Mouse (Mus musculus) induced T-regulatory cell, adult 2 months (primary cell): ENCODE data around the gene Bmp8a.
"Not testable (repeated sequence)": the region's sequence is repeated elsewhere in the genome, so short reads cannot be mapped to it uniquely, and the experiment has no call there.

Experiments
- DNase-seq: peaks from one replicate; pipeline ENCODE4 v3.0.0-alpha.2; 2012; ENCODE audit warnings: low read depth

The Bmp8a gene

DNA sequence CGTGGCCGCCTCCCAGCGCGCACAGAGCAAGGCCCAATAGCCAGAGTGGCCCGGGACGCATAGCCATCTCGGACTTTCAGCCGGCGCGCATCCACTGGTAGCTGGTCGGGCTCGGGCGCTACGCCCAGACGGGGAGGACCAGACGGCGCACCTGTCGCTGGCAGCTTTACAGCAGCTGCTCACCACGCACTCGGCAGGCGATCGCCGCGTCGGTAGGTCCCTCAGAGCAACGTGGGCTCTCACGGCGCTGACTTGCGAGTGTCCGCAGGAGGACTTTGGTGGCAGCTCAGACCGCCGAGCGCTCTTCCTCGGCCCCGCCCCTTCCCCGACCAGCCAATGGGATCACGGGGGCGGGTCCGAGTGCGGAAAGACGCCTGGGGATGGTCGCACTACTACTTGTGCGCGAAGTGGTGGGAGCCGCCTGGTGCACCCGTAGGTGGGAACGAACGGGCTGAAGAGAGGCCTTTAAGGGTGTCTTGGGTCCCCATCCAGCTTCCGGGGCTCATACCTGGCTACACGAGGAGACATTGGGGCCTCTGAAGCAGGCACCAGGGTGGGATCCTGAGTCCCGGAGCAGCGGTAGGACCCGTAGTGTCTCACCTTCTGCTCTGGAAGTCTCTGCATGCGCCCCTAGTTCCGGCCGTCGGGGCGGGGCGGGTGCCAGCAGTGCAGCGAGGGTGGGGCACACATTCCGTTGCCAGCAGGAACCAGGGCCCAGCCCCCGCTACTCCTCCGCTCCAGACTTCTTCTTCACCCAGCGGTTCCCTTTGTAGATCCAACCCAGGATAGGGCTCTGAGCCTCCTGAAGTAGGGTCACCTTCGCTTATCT lies at the start of gene Bmp8a:
Bmp8a (minus strand) TSS at position 611 of the 829 bp plus-strand sequence.
- DNase-seq = peak; percentile 86

DNA sequence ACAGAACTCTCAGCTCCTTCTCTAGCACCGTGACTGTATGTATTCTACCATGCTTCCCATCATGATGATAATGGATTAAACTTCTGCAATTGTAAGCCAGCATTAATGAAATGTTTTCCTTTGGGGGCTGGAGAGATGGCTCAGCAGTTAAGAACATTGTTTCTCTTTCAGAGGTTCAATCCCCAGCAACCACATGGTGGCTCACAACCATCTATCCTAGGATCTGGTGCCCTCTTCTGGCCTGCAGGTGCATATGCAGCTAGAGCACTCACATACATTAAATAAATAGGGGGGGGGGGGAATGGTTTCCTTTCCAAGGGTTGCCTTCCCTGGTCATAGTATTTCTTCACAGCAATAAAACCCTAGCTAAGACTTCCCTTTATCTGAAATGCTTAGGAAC lies 49.1 kb upstream of the Bmp8a start:
- peak; percentile 74 for DNase-seq

DNA sequence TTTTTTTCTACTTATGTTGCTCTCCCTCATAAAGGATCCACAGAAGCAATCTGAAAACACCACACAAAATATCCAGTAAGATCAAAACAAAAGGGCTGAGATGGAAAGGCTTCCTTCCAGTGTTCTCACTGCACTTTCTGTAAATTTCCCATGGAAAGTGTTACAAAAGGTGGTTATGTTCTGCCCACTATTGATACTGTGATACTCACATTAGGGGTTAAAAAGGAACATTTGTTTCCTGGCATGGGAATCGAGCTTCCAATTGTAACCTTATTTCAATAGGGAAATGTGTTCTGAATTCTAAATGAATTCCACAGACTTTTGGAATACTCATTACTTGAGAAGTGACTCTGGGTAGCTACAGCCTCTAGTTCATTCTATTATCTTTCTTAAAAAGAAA lies 42.0 kb upstream of the Bmp8a start:
- no peak for DNase-seq

DNA sequence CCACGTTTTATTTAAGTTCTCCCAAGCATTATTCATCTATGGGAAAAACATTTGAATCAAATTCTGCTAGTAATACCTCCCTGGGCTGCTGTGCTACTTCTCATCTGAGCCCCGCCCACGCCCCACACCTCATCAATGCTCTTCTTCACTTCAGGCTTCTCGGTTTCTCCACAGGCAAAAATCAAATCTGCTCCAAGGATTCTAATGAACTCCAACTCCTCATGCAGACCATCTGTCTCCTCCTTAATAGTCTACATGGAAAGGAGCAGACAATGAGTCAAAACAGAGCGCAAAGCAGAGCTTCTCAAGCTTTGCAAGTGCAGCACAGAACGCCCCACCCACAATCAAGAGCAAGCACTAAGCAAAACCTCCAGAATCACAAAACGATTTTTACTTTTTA lies 40.1 kb upstream of the Bmp8a start:
- no peak for DNase-seq

DNA sequence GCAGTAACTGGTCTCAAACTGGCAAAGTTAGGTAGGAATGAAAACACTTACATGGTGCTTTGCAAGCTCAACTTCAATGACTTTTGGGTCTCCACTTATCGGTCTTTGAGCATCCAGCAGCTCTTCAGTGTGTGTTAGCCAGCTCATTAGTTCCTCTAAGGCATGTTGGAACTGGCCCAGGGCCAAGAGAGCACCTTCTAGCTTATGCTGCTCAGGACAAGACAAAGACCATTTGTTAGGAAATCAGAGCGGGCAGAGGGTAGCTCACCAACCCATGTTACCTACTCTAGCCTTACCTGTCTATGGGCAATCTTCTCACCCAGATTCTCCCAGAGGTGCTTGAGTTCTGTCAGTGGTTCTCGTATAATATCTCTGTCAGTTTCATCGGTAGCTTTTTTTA lies 39.0 kb upstream of the Bmp8a start:
- DNase-seq = no peak

DNA sequence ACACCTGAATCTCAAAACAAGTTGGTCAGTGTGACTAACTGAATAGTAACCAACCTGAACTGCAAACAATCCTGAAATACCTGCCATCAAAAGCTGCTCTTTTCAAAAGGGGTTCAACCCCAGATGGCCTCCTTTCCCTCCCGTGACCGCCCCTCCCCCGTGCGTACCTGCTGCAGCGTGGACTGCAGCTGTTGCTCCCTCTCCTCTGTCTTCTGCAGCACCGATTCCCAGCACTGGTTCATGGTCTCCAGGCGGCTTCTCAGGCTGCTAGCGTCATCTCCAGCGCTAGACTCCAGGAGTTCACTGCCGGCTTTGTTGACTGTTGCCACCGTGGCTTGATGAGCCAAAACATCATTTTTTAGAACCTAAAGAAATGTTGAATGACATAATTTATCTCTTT lies 38.5 kb upstream of the Bmp8a start:
- no peak for DNase-seq

DNA sequence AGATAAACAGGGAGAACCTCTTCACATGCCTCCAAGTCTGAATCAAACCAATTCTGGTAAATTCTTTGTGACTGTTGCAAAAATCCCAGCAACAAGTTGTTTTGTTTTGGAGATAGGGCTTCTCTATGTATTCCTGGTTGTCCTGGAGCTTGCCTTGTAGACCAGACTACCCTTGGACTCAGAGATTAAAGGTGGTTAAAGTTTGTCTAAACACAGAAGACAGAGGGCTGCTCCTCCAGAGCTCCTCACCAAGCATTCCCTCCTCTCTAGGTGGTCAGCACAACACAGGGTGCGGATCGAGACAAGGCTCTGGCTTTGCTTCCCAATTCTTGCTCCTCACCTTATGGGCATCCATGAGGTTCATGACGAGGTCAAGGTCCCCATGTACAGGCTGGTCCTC lies 33.0 kb upstream of the Bmp8a start:
- DNase-seq = no peak

DNA sequence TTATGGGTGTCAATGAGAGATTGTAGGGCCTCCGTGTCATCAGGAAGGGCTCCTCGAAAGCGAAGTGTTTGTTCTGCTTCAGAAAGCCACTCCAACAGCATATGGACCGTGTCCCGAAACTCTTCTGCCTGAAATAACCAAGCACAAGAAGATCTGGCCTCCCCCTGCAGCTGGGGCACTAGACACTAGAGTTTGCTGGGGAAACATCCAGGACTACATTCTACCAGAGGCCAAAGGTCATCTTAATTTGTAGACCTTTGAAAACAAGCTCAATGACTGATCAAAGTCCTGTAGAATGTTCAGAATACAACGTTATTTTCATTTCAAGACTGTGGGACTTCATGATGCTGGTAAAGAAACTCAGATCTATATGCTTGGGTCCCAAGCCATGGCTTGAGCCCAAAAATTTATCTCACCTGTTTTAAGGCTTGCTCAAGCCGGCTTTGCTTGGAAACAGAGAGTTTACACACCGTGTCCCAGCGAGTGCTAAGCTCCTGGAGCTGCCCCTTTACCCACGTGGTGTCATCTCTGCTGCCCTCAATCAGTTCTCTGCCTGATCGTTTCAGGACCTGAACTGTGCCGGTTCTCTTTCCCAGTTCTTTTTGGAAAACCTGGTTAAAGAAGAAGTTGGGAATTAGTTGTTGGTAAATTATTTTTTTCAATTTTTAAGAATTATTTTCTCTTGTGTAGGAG lies 31.4 kb upstream of the Bmp8a start:
- DNase-seq = no peak

DNA sequence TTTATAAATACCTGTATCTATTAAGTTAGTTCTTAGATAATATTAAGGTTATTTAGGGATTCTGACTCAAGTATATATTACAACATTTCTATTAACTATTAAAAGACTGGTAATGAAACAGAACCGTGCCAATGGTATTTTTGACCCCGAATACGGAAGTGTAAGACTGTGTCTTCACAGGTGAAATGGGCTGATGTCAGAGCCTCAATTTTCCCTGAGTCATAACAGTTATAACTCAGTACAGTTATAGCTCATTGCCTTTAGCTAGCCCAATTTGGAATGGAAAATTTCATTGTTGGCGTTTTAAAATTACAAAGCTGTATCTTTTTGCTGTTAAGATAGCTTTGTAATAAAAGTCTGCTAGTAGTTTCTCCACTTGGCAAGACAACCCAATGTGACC lies 20.5 kb upstream of the Bmp8a start:
- DNase-seq = no peak

DNA sequence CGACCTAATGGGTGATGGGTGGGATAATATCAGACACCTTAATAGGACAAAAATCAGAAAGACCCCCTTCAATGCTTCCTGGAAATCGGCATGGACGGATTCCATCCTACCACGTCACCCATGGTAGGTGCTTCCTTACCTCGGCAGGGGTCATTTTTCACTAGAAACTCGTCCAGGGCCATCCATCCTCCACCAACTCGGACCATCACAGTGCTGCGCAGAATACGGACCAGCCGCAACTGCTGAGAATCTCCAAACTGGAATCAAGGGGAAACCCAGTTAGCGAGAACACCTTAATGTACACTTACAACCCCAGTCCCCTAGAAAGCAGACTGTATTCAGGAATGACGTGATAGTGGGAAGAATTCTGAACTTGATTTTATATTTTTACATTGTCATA lies 17.7 kb upstream of the Bmp8a start:
- no peak for DNase-seq

DNA sequence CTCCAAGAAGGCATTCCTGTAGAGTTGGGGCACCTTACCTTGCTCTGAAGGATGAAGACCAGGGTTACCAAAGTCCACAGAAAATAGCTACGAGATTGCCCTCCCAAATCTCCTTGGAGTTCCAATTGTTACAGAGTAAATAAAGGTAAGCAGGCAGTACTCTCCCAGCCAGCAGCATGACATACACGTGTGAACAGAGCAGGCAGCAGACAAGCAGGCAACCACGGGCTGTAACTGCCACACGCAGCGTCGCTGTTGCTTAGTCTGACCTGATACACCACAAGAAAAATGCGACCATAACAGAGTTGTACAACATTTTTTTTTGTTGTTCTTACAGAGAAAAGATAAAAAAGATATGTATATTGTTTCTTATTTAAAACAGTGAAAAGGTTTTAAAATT lies 15.6 kb upstream of the Bmp8a start:
- DNase-seq = no peak

DNA sequence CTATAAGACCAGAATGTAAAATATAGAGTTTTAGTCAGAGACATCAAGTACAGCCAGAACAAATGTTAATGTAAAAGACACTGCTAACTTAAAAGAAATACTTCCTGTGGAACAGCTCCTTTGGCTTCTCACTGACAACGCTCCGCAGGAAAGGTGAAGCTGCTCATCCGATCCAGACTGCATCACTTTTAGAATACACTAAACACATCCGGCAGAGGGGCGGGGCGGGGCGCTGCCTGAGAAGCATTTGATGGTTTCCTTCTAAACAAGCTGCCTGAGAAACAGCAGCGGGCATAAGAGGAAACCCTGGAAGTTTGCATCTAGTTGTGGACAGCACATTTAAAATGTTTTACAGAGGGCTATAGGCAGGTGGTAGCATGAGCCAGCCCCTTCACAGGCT lies 12.9 kb upstream of the Bmp8a start:
- DNase-seq = no peak

DNA sequence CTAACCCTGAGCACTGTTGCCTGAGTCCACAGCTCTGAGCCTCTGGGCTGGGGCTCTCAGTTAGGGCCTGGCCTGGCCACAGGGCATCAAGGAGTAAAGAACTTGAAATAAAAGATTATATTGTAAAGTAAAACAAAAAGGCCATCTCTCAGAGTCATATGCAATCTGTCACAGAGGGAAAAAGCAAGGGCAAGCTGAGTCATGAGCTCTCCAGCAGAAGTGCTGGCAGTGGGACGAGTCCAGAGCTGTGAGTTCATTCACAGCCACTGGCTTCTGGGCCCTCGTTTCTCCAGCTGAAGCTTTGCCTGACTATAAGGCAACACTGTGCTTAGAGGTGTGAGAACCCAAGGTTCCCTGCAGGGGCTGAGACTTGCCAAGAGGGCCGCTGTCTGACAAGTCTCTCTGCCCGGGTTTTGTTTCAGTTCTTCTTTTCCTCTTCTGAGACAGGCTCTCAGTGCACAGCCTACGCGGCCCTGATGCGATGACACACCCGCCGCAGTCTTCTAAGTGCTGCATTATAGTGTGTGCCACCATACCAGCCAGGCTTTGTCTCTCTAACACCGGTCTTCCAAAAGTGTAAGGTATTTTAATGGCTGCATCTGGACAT lies 10.3 kb upstream of the Bmp8a start:
- no peak for DNase-seq

DNA sequence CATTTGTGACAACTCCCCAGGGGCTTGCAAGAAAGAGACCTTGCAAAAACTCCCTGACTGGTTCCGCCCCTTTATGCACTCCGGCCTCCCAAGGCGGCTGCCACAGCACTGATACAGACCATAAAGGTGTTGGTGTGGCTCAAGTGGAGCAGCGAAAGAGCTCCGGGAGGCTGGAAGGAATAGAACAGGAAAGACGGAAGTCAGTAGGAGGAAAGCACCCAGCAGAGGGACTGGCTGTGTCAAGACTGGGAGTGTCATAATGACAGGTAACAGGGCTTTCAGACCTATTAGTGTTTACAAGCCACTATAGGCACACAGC lies 378 bp upstream of the Bmp8a start:
- no peak for DNase-seq

DNA sequence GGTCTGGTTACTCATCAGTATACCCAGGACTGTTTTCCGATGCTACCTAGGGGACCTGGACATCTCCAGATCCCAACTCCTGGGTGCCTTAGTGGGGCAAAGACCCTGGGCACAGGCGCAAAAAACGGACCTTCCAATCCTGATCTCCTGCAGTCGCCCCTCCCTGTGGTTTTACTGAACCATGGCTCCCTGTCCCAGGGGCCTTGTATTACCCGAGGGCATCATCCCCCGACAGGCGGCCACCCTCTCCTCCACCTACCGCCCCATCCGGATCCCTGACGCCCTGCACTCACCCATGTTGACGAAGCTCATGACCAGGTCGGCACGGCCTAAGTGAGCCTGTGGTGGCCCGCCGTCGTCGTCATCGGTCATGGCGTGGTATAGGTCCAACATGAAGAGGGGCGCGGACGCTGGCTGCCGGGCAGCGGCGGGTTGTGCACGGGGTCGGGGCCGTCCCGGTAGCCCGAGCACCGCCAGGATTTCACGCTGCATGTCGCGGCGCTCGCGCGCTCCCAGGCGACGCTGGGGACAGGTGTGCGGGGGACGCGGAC lies 886 bp downstream of the Bmp8a start:
- no peak for DNase-seq

DNA sequence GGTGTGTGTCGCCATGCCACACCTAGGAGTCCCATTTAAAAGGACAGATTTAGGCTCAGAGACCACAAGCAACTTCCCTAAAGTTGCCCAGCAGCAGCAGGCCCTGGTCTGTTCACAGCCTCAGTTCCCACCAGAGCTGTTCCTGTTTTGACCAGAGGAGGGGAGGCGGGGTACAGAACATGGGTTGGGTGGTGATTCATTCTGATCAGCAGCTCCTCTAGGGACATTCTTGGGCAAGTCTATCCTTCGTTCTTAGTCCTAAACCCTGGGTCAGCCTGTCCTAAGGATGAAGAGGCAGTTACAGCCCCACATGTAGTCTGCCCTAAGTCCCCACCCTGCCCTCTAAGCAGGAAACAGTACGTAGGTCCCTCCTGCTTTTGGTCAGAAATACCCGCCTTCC lies 2.8 kb downstream of the Bmp8a start:
- no peak for DNase-seq

DNA sequence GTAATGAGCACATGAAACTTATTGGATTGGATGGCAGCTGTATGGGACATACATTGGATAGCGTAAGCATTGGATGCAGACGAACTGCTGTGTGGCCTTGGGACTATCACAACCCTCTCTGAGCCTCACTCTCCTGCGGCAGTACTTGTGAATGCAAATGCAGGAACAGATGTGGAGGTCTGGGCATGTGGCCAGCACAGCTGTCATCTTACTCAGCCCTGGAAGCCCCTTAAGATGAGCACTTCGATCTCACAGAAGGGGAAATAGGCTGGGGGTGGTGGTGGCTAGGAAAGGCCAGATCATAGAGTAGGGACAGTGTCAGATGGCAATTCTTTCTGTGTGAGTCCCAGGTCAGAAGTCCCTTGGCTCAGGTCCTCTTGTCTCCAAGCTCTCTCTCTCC lies 5.4 kb downstream of the Bmp8a start:
- DNase-seq = no peak

DNA sequence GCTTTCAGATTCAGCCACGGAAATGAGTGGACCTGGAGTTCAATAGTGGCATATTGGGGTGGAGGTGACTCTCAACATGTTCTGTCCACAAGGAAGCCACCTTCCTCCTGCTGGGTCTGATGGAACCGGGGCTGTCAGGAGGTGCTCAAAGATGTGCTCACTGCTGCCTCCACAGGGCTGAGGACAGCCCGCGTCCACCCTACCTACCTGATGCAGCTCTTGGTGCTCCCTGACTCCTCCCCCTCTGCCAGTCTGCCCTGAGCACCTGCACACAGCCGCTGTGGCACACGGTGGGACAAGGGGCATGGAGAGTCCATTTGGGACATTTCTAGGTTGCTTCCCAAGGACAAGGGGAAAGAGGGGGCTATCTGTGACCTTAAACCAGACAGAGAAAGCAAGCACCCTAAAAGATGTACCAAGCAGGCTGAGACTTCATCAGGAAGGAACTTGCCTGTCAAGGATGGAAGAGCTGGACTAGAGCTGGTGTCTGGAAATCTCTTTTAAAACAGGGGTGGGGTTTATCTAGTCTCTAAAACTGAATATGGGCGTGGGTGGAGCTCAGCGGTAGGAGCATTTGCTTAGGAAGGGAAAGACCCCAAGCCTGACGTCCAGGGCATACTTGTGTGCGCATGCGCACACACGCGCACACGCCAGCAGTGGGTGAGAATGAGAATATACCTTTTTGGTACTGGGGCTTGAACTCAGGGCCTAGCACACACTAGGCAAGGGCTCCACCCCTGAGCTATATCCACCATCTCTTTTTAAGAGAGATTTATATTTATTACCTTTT lies 7.1 kb downstream of the Bmp8a start:
- DNase-seq = no peak

DNA sequence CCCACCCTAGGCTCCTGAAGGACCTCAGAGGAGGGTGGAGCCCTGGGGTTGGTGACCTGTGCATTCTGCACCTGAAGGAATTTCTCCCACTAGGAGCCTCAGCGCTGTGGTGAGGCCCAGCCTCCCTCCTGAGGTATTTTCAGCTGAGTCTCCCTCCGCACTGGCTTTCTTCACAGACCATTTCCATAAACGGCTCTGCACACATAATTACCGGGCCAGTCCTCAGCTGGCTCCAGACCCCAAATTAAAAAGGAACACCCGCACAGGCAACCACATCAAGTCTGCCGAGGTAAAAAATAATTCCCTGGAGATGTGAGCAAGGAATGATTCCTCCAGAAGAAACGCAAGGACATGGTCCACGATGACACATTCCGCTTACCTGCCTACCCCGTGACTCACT lies 7.8 kb downstream of the Bmp8a start:
- not testable (repeated sequence) for DNase-seq

DNA sequence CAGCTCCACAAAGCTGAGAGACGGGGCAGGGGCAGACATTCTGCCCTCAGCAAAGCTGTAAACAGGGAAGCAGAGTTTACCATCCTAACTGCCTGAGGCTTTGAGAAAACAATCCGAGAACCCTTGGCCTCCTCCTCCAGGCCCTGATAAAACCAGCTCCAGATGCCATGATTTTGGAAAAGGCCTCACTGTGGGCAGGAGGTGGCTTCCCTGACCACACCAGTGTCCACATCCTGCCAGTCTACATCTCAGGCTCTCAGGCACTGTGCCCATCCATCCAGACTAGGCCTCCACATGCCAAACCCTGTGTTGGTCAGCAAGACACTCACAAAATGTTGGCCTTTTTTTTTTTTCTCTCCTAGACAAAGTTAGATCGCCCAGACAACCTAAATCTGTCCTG lies 8.9 kb downstream of the Bmp8a start:
- DNase-seq = no peak

DNA sequence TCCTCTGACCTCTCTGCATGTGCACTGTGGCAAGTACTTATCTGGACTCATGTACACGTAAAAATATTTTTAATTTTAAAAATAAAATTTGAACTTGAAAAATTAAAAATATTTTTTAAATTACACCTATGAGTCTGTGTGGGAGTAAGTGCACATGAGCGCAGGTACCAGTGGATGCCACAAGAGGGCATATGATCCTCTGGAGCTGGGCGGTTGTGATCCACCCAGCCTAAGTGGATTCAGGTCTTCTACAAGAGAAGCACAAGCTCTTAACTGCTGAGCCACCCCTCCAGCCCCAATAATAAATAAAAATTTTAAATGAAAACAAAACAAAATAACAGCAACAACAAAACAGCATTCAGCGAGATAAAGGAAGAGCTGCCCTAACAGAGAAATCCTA lies 9.9 kb downstream of the Bmp8a start:
- no peak for DNase-seq

DNA sequence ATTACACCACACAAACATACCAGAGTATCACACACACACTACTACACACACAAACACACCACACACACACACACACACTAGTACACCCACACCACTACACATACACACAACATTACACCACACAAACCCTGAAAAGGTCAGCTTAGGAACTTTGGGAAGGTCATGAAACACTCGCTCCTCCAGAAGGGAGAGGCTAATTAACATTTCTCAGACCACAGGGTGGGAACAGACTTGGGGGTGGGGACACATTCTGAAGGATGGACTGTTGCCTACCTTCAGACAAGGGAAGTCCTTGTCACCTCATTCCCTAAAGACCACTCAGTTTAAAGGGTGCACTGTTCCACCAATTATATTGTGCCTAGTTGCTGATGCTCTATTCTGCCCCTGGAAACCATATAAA lies 11.1 kb downstream of the Bmp8a start:
- DNase-seq = not testable (repeated sequence)
